Comparison of ENCODE assay signal across 11 mouse cellular contexts in genomic region chr9:67137141-67137540, GRCm38 (mm10).
DNase-seq lines count a peak whose midpoint lies in the region; ATAC-seq lines count a peak whose summit lies in the region.
"Had no signal": no experiment of that assay in that cellular context is flagged by ENCODE, and none has a peak within 500 bp of the region (broad histone marks: within the 10 kb centered on the region; RNA-seq: fewer than 3 reads in every experiment).

No protein-coding gene starts in this region.

- H3K4me2 ChIP-seq in forebrain, embryonic 12.5 days: no peak overlapping the region
- H3K4me2 ChIP-seq in forebrain, embryonic 11.5 days (ENCODE audit: low read depth, low read length, severe bottlenecking): no peak overlapping the region
- H3K4me2 ChIP-seq in midbrain, embryonic 16.5 days (ENCODE audit: low read length): no peak overlapping the region
- H3K4me2 ChIP-seq in hindbrain, embryonic 15.5 days: no peak overlapping the region
- H3K4me2 ChIP-seq: liver, embryonic 15.5 days had no signal

- no peaks in the 10 kb centered on the region for H3K27me3 ChIP-seq in forebrain, embryonic 12.5 days
- H3K27me3 ChIP-seq in forebrain, embryonic 11.5 days (ENCODE audit: control insufficient read depth, insufficient read depth, low read length): no peaks in the 10 kb centered on the region
- H3K27me3 ChIP-seq in midbrain, embryonic 10.5 days (ENCODE audit: low read depth, poor library complexity, severe bottlenecking): no peaks in the 10 kb centered on the region
- no peaks in the 10 kb centered on the region for H3K27me3 ChIP-seq in midbrain, embryonic 16.5 days (ENCODE audit: control insufficient read depth, insufficient read depth, low read depth, low read length)
- no peaks in the 10 kb centered on the region for H3K27me3 ChIP-seq in hindbrain, embryonic 15.5 days
- H3K27me3 ChIP-seq: liver, embryonic 15.5 days had no signal

- H3K9ac ChIP-seq in forebrain, embryonic 12.5 days: no peak overlapping the region; the same call in 1 of the 2 replicates
- no peak overlapping the region for H3K9ac ChIP-seq in forebrain, embryonic 11.5 days (ENCODE audit: low read length)
- H3K9ac ChIP-seq in midbrain, embryonic 16.5 days (ENCODE audit: low read depth, low read length): no peak overlapping the region
- no peak overlapping the region for H3K9ac ChIP-seq in hindbrain, embryonic 15.5 days
- H3K9ac ChIP-seq: liver, embryonic 15.5 days had no signal

- H3K4me1 ChIP-seq in forebrain, embryonic 12.5 days: 0 out of 2 replicates have a peak, but pooled peaks cover 13% of the 10 kb centered on the region
- peaks cover 2% of the 10 kb centered on the region; the same call in 1 of the 2 replicates for H3K4me1 ChIP-seq in forebrain, embryonic 11.5 days (replicated peaks; ENCODE audit: control insufficient read depth, insufficient read depth, low read length)
- H3K4me1 ChIP-seq in midbrain, embryonic 10.5 days: peaks cover 16% of the 10 kb centered on the region
- H3K4me1 ChIP-seq in midbrain, embryonic 16.5 days (ENCODE audit: control insufficient read depth, insufficient read depth, low read length): no peaks in the 10 kb centered on the region
- H3K4me1 ChIP-seq in hindbrain, embryonic 15.5 days (replicated peaks): peaks cover 10% of the 10 kb centered on the region

- no peak overlapping the region for H3K4me3 ChIP-seq in forebrain, embryonic 12.5 days (replicated peaks)
- no peak overlapping the region for H3K4me3 ChIP-seq in forebrain, embryonic 11.5 days (ENCODE audit: low read depth, low read length)
- no peak overlapping the region for H3K4me3 ChIP-seq in midbrain, embryonic 10.5 days
- H3K4me3 ChIP-seq in midbrain, embryonic 16.5 days (ENCODE audit: low read depth, low read length): no peak overlapping the region
- no peak overlapping the region for H3K4me3 ChIP-seq in hindbrain, embryonic 15.5 days
- H3K4me3 ChIP-seq: liver, embryonic 15.5 days had no signal

- H3K36me3 ChIP-seq in forebrain, embryonic 12.5 days (replicated peaks): no peaks in the 10 kb centered on the region
- H3K36me3 ChIP-seq in forebrain, embryonic 11.5 days (ENCODE audit: control insufficient read depth, insufficient read depth, low read length): no peaks in the 10 kb centered on the region
- no peaks in the 10 kb centered on the region for H3K36me3 ChIP-seq in midbrain, embryonic 10.5 days
- no peaks in the 10 kb centered on the region for H3K36me3 ChIP-seq in midbrain, embryonic 16.5 days (ENCODE audit: control insufficient read depth, insufficient read depth, low read length)
- H3K36me3 ChIP-seq in hindbrain, embryonic 15.5 days: no peaks in the 10 kb centered on the region
- H3K36me3 ChIP-seq: liver, embryonic 15.5 days had no signal

- no peaks in the 10 kb centered on the region for H3K9me3 ChIP-seq in forebrain, embryonic 12.5 days
- H3K9me3 ChIP-seq in forebrain, embryonic 11.5 days (ENCODE audit: control insufficient read depth, low read length): no peaks in the 10 kb centered on the region
- no peaks in the 10 kb centered on the region for H3K9me3 ChIP-seq in midbrain, embryonic 10.5 days (replicated peaks)
- no peaks in the 10 kb centered on the region for H3K9me3 ChIP-seq in midbrain, embryonic 16.5 days (replicated peaks; ENCODE audit: control insufficient read depth, low read length, poor library complexity, severe bottlenecking)
- no peaks in the 10 kb centered on the region for H3K9me3 ChIP-seq in hindbrain, embryonic 15.5 days
- H3K9me3 ChIP-seq: liver, embryonic 15.5 days had no signal

- WGBS in forebrain, embryonic 12.5 days: 53% methylated on average over 4 of the region's 4 CpGs
- WGBS in forebrain, embryonic 11.5 days: 68% methylated on average over 4 of the region's 4 CpGs
- WGBS in midbrain, embryonic 10.5 days: 62% methylated on average over 4 of the region's 4 CpGs
- WGBS in midbrain, embryonic 16.5 days: 49% methylated on average over 4 of the region's 4 CpGs
- WGBS in hindbrain, embryonic 15.5 days: 52% methylated on average over 4 of the region's 4 CpGs

- no peak for DNase-seq in forebrain, embryonic 11.5 days (ENCODE audit: low spot score)
- DNase-seq in midbrain, embryonic 10.5 days (ENCODE audit: low spot score): no peak
- DNase-seq in skeletal muscle tissue, adult 2 months (ENCODE audit: low read depth, low spot score): peak; percentile 85
- DNase-seq in testis, postnatal 14 days (ENCODE audit: low spot score): no peak
- DNase-seq: heart, postnatal 14 days; thymus, adult 18-20 months had no signal

- ATAC-seq in forebrain, embryonic 12.5 days (ENCODE audit: low FRiP score): no peak
- no peak for ATAC-seq in forebrain, embryonic 11.5 days (replicated peaks; ENCODE audit: low FRiP score)
- ATAC-seq in midbrain, embryonic 16.5 days: no peak
- no peak for ATAC-seq in hindbrain, embryonic 15.5 days (ENCODE audit: low FRiP score, low read depth)
- ATAC-seq in activated CD4-positive, CD25-positive, alpha-beta regulatory T cell, adult 4 months: no peak

- peak overlapping the region; percentile 8; the same call in 1 of the 2 replicates for H3K27ac ChIP-seq in forebrain, embryonic 12.5 days
- H3K27ac ChIP-seq in forebrain, embryonic 11.5 days (ENCODE audit: low read depth, low read length): no peak overlapping the region
- H3K27ac ChIP-seq in midbrain, embryonic 10.5 days (replicated peaks): peak overlapping the region; percentile 59; the same call in 1 of the 2 replicates
- H3K27ac ChIP-seq in midbrain, embryonic 16.5 days (ENCODE audit: low read length): no peak overlapping the region; the same call in 1 of the 2 replicates
- 0 out of 2 replicates have a peak overlapping the region, but pooled peaks have one; percentile 14 for H3K27ac ChIP-seq in hindbrain, embryonic 15.5 days (replicated peaks)
- H3K27ac ChIP-seq: liver, embryonic 15.5 days had no signal

Comparison
In these comparisons a context has a peak if more than half of its experiments do, and no peak if none do; other contexts are left out.
1. H3K27ac ChIP-seq: peak in forebrain, embryonic 12.5 days (single experiment), midbrain, embryonic 10.5 days (single experiment) and hindbrain, embryonic 15.5 days (single experiment); none in forebrain, embryonic 11.5 days (single experiment) and midbrain, embryonic 16.5 days (single experiment).